Mouse (Mus musculus) megakaryocyte-erythroid progenitor cell, adult 5 weeks (primary cell): ENCODE results near the gene Hist1h2ad. TPM values are rescaled to one million over a fixed set of nuclear protein-coding genes. Genes with fewer than 3 reads are reported as not detected.

Experiments used
- polyA plus RNA-seq: library from polyadenylated mRNA; stranded (reverse); fragments of >175 nt; gene quantifications from 2 replicates; pipeline ENCODE4 v1.2.3, GENCODE M21; 2012

Gene Hist1h2ad
- polyA plus RNA-seq: 5.5 and 5.7 TPM in 2 replicates

GRCm38 (mm10) chr13:23573898-23574524 is at the start of gene Hist1h2ad, which contains the start of gene Hist1h2bf:
Gene Hist1h2ad (plus strand): TSS chr13:23574381.
Gene Hist1h2bf (minus strand): TSS chr13:23574196.

DNA sequence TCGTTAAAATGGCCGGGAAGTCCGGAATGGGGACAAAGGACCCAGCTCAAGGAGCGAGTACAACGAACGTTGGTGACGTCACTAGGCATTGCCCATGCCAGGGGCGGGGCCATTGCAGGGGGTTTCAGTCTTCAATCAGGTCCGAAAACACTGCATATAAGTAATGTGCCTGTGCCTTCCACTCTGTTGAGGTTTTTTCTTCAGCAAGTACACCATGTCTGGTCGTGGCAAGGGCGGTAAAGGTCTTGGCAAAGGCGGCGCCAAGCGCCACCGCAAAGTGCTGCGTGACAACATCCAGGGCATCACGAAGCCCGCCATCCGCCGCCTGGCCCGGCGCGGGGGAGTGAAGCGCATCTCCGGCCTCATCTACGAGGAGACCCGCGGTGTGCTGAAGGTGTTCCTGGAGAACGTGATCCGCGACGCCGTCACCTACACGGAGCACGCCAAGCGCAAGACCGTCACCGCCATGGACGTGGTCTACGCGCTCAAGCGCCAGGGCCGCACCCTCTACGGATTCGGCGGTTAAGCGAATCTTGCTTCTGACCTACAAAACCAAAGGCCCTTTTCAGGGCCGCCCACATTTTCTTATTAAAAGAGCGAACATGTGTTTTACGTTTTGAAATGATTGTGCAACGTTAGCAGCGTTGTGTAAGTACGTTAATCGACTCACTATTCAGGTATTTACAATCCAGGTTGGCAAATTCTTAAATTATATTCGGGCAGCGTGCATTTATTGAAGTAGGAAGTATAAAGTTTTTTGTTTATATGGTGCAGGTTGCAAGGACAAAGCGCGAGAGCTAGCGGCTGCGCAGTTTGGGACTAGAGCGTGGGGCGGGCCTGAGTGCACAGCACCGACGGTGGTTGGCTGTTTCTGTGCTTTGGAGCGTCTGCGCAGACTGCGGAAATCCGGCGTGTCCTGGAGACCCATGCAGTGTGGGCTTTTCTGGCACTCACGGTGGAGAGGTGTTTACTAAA is 43.0 kb upstream of the Hist1h2ad start, which contains the start of gene Hist1h4h:
Gene Hist1h4h (plus strand): TSS at position 150 of the 975 bp plus-strand sequence.

DNA sequence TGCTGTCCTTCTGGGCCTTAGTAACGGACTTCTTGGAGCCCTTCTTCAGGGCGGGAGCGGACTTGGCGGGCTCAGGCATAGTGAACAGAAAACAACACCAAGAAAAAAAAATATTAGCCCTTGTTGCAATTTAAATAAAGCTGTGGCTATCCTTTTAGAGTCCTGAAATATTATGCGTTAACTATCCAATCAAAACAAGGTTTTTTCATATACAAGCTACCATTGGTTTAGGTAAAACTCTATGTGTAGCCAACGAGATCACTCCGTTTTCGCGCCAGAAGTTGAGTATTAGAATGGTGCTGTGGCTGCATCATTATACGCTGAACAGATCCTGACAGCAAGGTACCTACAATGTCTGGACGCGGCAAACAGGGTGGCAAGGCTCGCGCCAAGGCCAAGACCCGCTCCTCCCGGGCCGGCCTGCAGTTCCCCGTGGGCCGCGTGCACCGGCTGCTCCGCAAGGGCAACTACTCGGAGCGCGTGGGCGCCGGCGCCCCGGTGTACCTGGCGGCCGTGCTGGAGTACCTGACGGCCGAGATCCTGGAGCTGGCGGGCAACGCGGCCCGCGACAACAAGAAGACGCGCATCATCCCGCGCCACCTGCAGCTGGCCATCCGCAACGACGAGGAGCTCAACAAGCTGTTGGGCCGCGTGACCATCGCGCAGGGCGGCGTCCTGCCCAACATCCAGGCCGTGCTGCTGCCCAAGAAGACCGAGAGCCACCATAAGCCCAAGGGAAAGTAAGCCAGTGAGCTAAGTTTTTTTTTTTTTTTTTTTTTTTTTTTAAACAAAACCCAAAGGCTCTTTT is 40.4 kb upstream of the Hist1h2ad start, which contains the start of gene Hist1h2af:
Gene Hist1h2af (plus strand): TSS at position 347 of the 808 bp plus-strand sequence.

DNA sequence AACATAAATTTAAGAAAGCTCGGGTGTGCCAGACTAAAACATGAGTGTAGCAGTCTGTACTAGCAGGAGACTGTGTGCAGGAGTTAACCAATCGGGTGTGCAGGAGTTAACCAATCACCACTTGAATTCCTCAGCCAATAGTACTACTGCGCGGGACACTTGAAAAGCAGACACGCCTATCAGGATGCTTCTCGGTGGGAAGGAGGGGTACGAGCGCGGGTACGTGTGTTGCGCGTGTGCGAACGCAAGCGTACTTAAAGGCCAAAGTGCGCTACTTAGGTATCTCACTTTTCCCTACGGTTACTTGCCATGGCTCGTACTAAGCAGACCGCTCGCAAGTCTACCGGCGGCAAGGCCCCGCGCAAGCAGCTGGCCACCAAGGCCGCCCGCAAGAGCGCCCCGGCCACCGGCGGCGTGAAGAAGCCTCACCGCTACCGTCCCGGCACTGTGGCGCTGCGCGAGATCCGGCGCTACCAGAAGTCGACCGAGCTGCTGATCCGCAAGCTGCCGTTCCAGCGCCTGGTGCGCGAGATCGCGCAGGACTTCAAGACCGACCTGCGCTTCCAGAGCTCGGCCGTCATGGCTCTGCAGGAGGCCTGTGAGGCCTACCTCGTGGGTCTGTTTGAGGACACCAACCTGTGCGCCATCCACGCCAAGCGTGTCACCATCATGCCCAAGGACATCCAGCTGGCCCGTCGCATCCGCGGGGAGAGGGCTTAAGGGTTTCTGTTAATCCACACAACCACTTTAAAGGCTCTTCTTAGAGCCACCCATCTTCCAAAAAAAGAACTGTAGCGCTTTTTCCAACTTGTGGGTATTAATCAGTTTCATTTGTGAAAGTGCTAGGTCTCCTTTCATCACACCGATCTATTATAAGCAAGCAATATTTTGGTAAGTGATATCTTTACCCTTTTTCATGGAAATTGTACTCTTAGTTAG is 38.8 kb upstream of the Hist1h2ad start, which contains the start of gene Hist1h3g:
Gene Hist1h3g (plus strand): TSS at position 286 of the 939 bp plus-strand sequence.

GRCm38 (mm10) chr13:23542999-23543607 is 31.1 kb upstream of the Hist1h2ad start, which contains the start of gene Hist1h2bh:
Gene Hist1h2bh (minus strand): TSS chr13:23543392.

DNA sequence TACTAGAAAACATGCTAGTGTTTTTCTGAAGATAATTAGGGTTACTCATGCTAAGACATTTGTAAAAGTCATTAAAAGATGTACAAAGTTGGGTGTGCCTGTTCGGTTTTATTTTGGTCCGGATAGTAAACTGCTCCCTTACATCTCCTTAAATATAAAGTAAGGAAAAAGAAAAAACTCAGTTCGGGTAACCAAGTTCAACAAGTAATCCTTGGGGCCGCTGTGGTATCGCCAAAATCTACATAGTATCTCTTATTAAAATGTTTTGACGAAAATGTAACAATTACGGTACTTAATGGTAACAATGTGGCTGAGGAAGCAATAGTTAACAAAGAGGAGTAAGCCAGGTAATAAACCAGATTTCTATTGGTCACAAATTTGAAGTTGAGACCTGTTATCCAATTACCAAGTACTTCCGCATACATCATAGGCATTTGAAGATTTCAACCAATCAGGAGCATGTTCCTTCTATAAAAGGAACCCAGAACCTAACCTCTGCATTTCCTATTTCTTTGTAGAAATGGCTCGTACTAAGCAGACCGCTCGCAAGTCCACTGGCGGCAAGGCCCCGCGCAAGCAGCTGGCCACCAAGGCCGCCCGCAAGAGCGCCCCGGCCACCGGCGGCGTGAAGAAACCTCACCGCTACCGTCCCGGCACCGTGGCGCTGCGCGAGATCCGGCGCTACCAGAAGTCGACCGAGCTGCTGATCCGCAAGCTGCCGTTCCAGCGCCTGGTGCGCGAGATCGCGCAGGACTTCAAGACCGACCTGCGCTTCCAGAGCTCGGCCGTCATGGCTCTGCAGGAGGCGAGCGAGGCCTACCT is 30.0 kb upstream of the Hist1h2ad start, which contains the start of gene Hist1h3f:
Gene Hist1h3f (plus strand): TSS at position 88 of the 822 bp plus-strand sequence.

DNA sequence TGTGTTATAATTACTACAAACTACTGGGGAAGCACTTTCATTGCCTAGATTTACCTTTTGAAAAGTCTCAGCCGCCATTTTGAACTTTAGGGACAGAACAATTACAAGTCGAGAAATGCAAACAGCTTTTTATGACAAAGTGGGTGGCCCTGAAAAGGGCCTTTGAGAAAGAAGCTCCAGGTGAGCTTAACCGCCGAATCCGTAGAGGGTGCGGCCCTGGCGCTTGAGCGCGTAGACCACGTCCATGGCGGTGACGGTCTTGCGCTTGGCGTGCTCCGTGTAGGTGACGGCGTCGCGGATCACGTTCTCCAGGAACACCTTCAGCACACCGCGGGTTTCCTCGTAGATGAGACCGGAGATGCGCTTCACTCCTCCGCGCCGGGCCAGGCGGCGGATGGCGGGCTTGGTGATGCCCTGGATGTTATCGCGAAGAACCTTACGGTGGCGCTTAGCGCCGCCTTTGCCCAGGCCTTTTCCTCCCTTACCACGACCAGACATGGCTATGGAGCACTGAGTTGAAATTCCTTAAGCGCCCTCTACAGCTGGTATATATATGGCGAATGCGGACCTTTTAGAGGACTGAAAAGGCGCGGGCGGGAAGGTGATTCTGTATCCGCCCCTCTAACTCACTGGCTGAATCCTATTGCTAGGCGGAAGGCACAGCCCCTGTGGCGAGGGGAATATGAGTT is 22.9 kb upstream of the Hist1h2ad start, which contains the start of gene Hist1h4f:
Gene Hist1h4f (minus strand): TSS at position 503 of the 689 bp plus-strand sequence.

GRCm38 (mm10) chr13:23552962-23553361 is 21.2 kb upstream of the Hist1h2ad start, which contains the start of gene Hist1h1d:
Gene Hist1h1d (plus strand): TSS chr13:23553262.

DNA sequence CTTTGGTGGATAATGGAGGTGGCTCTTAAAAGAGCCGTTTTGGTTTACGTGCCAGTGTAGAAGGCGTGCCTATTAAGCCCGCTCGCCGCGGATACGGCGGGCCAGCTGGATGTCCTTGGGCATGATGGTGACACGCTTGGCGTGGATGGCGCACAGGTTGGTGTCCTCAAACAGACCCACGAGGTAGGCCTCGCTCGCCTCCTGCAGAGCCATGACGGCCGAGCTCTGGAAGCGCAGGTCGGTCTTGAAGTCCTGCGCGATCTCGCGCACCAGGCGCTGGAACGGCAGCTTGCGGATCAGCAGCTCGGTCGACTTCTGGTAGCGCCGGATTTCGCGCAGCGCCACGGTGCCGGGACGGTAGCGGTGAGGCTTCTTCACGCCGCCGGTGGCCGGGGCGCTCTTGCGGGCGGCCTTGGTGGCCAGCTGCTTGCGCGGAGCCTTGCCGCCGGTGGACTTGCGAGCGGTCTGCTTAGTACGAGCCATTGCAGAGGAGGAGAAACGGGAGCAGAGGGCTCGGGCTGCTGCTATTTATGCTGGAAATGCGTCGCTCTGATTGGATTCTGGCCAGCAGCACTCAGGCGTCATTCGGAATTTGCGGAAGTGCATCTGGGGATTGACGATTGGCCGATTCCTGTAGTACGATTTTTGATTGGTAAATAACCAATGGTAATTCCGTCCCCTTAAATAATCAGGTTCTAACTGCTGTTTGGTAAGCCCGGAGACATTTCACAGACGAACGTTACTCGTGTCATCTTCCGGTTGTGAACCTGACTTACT is 12.1 kb upstream of the Hist1h2ad start, which contains the start of gene Hist1h3e:
Gene Hist1h3e (minus strand): TSS at position 487 of the 777 bp plus-strand sequence.

GRCm38 (mm10) chr13:23571022-23571503 is 3.1 kb upstream of the Hist1h2ad start, which contains the start of the genes Hist1h2ae and Hist1h2bg:
Gene Hist1h2ae (minus strand): TSS chr13:23571220.
Gene Hist1h2bg (plus strand): TSS chr13:23571396.

GRCm38 (mm10) chr13:23575271-23575851 is 1.2 kb downstream of the Hist1h2ad start, which contains the start of gene Hist1h3d:
Gene Hist1h3d (plus strand): TSS chr13:23575763.

DNA sequence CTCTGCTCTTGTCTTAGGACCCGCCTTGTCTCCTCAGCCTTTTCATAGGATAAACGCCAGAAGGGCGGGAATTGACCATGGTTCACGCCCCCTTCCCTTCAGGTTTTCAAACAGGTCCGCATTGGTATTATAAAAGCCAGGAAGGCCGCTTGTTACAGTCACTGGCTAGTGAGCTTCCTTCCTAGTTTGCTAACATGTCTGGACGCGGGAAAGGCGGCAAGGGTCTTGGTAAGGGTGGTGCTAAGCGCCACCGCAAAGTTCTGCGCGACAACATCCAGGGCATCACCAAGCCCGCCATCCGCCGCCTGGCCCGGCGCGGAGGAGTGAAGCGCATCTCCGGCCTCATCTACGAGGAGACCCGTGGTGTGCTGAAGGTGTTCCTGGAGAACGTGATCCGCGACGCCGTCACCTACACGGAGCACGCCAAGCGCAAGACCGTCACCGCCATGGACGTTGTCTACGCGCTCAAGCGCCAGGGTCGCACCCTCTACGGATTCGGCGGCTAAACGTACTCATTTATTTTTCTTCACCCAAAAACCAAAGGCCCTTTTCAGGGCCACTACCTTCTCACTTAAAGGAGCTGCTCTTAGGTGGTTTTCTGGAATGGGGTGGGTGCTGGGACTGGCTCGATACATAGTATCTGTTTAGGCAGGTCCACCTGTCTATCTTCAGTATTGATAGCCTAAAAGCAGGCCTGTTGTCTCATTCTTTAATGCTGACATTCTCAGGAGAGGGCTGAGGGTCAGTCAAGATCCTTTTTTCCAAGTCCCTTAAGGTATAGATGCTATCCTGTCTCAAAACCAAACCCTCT is 7.4 kb downstream of the Hist1h2ad start, which contains the start of gene Hist1h4d:
Gene Hist1h4d (plus strand): TSS at position 191 of the 811 bp plus-strand sequence.

DNA sequence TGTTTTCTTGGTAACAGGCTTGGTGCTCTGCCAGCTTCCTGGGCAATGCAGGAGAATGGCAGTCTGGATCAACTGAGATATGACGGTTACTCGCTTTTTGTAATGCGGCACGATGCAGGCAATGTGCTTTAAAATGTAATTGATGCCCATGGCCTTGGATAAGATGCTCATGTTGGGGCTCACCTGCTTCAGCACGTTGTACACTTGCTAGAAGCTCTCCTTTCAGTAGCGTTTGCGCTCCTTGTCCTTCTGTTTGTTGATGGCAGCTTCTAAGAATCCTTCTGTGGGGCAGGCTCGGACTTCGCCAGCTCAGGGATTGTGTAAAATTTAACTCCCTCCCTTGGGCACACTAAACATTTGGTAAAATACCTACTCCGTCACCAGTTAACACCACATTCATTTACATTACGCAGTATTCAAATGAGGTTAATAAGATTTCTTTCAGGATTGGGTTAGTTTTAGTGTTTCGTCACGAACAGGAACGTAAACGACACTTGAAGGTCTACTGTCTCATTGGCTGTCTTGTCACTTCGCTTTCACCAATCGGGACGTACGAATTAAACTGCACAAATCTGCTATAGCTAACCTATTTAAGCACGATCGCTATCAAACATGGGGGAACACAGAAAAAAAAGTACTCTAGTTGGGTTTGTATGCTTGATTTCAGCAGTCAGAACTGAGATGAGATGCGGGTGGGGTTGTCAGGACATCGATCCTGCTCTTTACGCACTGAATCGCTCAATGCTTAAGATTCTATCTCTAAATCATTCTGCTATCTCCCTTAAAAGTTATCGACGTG is 46.8 kb downstream of the Hist1h2ad start, which contains the start of gene Hist1h2be:
Gene Hist1h2be (minus strand): TSS at position 392 of the 799 bp plus-strand sequence.

DNA sequence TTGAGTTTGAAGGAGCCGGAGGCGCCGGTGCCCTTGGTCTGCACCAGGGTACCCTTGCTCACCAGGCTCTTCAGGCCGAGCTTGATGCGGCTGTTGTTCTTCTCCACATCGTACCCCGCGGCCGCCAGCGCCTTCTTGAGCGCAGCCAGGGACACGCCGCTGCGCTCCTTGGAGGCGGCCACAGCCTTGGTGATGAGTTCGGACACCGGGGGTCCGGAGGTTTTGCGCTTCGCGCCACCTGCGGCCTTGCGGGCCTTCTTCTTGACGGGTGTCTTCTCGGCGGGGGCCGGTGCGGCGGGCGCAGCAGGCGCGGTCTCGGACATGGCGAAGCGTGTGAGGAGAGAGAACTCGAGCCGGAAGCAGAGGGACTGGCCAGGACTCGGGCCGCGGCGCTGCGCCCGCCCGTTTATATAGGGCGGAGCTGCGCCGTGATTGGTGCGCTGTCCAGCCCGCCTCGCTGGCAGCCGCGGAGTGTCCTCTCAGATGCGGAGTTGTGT is 48.0 kb downstream of the Hist1h2ad start, which contains the start of gene Hist1h1e:
Gene Hist1h1e (minus strand): TSS at position 384 of the 497 bp plus-strand sequence.

